Mouse (Mus musculus): ENCODE data around the gene Atg10. TPM values are rescaled to one million over a fixed set of nuclear protein-coding genes. Genes with fewer than 3 reads are reported as not detected.

Atg10 gene
- polyA plus RNA-seq, 1 experiment from 2014 or later = 24.0 TPM

DNA sequence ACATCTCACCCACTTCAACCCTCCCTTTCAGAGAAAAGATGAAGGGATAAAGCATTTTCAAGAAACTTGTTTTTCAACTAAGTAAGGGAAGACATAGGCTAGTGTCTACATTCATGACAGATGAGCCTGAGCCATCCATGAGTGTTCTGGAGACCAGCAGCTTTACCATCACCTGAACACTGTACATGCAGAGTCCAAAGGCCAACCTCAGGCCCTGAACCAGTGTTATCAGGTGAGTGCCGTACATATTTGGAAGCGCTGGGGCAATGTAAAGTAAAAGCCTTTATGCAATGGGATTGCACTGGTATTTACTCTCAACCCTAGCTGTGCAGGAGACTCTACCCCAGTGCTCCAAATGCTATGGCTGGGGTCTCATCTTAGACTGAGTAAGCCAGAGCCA, 66.8 kb downstream of the Atg10 start:
- Histone ChIP-seq H3K4me2 (no peak overlapping the region), H3K27me3 (no peaks in the 10 kb centered on the region), H3K36me3 (no peaks in the 10 kb centered on the region), H3K4me3 (no peak overlapping the region), H3K4me1 (peaks cover 12% of the 10 kb centered on the region), H3K27ac (no peak overlapping the region), H3K9ac (no peak overlapping the region), H3K9me3 (no peaks in the 10 kb centered on the region)
- WGBS = 93% methylated on average over 2 of the region's 2 CpGs
- ATAC-seq (ENCODE audit: insufficient number of reproducible peaks, insufficient read depth, low FRiP score, low TSS enrichment, low read depth) = no peak

DNA sequence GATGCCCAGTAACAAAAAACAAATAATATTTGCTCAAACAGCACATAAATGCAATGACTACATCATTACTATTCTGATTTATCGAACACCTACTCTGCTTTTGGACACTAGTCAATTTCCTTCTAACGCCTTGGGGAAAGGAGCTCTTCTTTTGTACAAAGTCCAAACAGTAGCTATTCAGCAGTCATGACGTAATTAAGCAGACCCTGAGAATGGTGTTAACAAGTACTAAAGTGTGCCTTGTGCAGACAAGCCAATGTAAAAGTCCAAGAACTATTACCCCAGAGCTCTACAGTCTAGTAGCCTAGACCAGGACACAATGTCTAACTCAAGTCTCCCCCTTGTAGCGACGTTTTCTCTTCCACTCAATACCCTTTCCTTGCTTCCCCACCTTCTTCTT, 67.5 kb downstream of the Atg10 start:
- no peak overlapping the region for H3K9ac ChIP-seq
- peaks cover 12% of the 10 kb centered on the region for H3K4me1 ChIP-seq
- H3K4me2 ChIP-seq = no peak overlapping the region
- H3K36me3 ChIP-seq = no peaks in the 10 kb centered on the region
- no peaks in the 10 kb centered on the region for H3K27me3 ChIP-seq
- WGBS = 87% methylated on average over 5 of the region's 5 CpGs
- ATAC-seq (ENCODE audit: insufficient number of reproducible peaks, insufficient read depth, low FRiP score, low TSS enrichment, low read depth) = no peak
- no peaks in the 10 kb centered on the region for H3K9me3 ChIP-seq
- no peak overlapping the region for H3K4me3 ChIP-seq
- H3K27ac ChIP-seq = no peak overlapping the region

DNA sequence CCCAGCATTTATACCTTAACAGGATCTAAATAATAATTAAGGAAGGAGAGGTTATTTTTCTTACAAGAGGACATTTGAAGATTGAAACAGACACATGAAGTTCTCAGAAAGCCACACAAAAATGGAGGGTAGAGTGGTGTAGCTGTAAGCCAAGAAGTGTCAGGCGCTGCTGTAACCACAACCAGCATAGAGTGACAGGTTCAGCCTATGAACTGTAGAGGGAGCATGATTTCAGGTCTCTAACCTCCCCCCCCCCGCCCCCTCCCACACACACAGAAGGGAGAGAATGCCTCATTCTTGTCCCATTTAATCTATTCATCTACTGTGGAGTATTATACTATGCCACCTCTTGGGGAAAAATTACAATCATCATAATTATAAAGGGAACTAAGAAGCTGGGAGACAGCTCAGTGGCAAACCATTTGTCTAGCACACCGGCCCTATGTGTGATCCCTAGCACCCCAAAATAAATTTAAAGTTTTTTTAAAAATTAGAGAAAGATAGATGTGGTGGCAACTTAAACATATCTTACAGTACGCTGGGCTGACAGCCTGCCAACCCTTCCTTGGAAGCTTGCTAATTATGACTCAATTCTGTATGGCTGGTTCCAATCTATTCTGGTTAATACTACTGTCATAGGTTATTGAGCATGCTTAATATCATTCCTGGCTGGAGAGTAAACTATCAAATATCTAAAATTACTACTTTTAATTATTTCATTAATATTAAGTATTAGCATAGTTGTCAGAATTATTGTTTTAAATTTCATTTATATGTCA, 68.2 kb downstream of the Atg10 start:
- no peak overlapping the region for H3K4me2 ChIP-seq
- WGBS = 70% methylated on average over 4 of the region's 4 CpGs
- no peak for ATAC-seq (ENCODE audit: insufficient number of reproducible peaks, insufficient read depth, low FRiP score, low TSS enrichment, low read depth)
- no peaks in the 10 kb centered on the region for H3K36me3 ChIP-seq
- peaks cover 12% of the 10 kb centered on the region for H3K4me1 ChIP-seq
- H3K9ac ChIP-seq = no peak overlapping the region
- H3K27me3 ChIP-seq = no peaks in the 10 kb centered on the region
- no peaks in the 10 kb centered on the region for H3K9me3 ChIP-seq
- no peak overlapping the region for H3K27ac ChIP-seq
- H3K4me3 ChIP-seq = no peak overlapping the region

DNA sequence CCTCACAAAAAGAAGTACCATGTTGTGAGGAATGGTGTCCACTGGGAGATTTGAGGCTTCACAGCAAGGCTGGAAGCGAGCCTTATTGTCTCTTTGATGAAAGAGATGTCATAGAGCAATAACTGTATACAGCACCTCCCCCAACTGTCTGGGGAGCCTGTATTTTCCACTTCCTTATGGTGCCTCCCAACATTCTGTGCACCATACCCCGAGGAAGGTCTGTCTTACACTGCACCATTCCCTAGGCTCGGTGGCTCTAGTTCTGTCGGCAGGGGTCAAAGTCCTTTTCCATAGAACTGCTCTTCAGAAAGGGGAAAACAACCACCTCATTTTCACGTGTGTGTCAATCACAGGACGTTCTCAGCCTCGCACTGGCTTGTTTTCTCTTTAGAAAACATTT, 69.1 kb downstream of the Atg10 start:
- Histone ChIP-seq H3K36me3 (no peaks in the 10 kb centered on the region), H3K9me3 (no peaks in the 10 kb centered on the region), H3K9ac (no peak overlapping the region), H3K4me2 (no peak overlapping the region), H3K4me3 (no peak overlapping the region), H3K27me3 (no peaks in the 10 kb centered on the region), H3K4me1 (peaks cover 6% of the 10 kb centered on the region), H3K27ac (no peak overlapping the region)
- no peak for ATAC-seq (ENCODE audit: insufficient number of reproducible peaks, insufficient read depth, low FRiP score, low TSS enrichment, low read depth)
- WGBS = 72% methylated on average over 7 of the region's 7 CpGs

DNA sequence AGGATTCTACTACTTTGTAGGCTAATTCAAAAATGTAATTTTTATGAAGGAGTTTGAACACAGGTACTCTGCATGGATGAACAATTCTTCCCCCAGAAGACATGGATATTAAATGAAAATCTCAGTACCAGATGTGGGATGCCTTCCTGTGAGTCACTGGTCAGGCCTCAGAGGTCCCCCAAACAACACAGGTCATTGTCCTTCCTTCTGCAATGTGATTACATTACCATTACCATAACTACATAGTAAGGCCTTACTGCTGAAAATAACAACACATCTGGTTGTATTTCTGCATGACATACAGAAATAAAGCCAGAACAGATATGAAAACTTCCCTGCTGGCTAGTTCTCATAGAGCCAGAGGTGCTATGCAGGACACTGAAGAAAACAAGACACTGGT, 87.4 kb downstream of the Atg10 start:
- Histone ChIP-seq H3K4me3 (no peak overlapping the region), H3K4me1 (peaks cover 17% of the 10 kb centered on the region), H3K4me2 (no peak overlapping the region), H3K9ac (no peak overlapping the region), H3K27me3 (no peaks in the 10 kb centered on the region), H3K36me3 (no peaks in the 10 kb centered on the region), H3K9me3 (no peaks in the 10 kb centered on the region), H3K27ac (no peak overlapping the region)
- no peak for ATAC-seq (ENCODE audit: insufficient number of reproducible peaks, insufficient read depth, low FRiP score, low TSS enrichment, low read depth)

DNA sequence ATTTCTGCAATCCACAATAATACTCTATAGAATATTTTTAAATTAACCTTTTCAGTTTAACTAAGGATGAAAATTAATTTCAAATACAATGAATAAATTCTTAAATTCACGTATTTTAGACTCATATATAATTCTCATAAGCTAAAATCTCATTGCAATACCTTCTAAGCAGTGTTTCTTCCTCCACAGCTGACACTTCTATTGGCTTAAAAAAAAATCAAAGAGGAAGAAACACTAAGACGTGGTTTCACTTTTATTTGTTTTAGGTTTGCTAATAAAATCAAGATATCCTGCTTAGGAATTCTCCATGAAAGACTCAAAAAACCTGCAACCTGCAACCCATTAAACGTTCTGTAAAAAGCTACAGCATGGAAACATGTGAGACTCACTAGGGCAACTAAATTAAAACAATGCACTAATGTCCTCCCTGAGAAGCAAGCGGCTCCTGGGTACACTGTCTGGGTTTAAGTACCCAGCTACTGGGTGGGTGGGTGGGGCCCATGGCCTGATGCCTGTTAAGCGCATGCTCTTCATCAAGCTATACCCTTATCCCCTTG, 90.4 kb downstream of the Atg10 start:
- H3K4me3 ChIP-seq = no peak overlapping the region
- H3K4me2 ChIP-seq = no peak overlapping the region
- peaks cover 25% of the 10 kb centered on the region for H3K4me1 ChIP-seq
- no peaks in the 10 kb centered on the region for H3K27me3 ChIP-seq
- H3K36me3 ChIP-seq = no peaks in the 10 kb centered on the region
- H3K9ac ChIP-seq = no peak overlapping the region
- H3K27ac ChIP-seq = no peak overlapping the region
- H3K9me3 ChIP-seq = no peaks in the 10 kb centered on the region
- no peak for ATAC-seq (ENCODE audit: insufficient number of reproducible peaks, insufficient read depth, low FRiP score, low TSS enrichment, low read depth)
- WGBS = 29% methylated on average over 5 of the region's 5 CpGs

DNA sequence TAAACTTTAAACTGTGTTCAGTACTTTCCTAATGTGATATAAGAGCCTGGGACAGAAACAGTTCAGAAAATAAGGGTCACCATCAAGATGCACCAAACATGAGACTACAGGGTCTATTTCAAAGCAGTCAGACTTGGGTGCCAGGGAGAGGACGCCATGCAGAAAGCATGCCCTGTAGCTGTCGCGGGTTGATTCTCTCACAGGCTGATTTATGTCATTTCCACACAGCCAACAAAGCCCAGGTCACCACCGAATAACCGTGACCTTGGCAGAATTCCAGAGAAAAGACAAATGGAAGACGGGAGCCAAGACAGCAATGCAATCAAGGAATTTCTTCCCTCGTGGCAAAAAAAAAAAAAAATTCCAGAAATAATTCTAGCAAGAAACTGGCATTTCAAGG, 94.7 kb downstream of the Atg10 start:
- Histone ChIP-seq H3K4me1 (peaks cover 16% of the 10 kb centered on the region), H3K27me3 (no peaks in the 10 kb centered on the region), H3K27ac (no peak overlapping the region), H3K4me2 (no peak overlapping the region), H3K36me3 (no peaks in the 10 kb centered on the region), H3K4me3 (no peak overlapping the region), H3K9me3 (no peaks in the 10 kb centered on the region), H3K9ac (no peak overlapping the region)
- WGBS = 43% methylated on average over 7 of the region's 7 CpGs
- no peak for ATAC-seq (ENCODE audit: insufficient number of reproducible peaks, insufficient read depth, low FRiP score, low TSS enrichment, low read depth)

DNA sequence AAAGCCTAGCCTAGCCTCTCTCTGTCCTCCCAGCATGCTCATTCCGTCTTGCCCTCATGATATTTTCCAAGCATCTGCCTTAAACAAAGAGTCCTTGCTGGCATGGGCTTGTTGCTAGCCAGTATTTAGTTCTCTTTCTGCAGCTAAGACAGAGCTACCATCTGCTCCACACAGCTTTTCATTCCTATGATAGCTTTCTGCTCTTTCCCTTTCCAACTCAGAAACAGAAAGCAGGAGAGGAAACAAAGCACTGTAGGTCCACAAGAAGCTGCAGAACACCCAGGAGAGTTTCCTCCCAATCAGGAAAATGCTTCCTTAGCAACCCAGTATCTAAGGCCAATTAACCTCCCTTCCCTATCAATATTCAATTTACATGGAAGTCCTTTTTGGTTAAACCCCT, 95.2 kb downstream of the Atg10 start:
- H3K27ac ChIP-seq = no peak overlapping the region
- no peak overlapping the region; the same call in 1 of the 2 replicates for H3K9ac ChIP-seq
- no peak for ATAC-seq (ENCODE audit: insufficient number of reproducible peaks, insufficient read depth, low FRiP score, low TSS enrichment, low read depth)
- H3K27me3 ChIP-seq = no peaks in the 10 kb centered on the region
- no peaks in the 10 kb centered on the region for H3K9me3 ChIP-seq
- no peak overlapping the region for H3K4me2 ChIP-seq
- peaks cover 15% of the 10 kb centered on the region for H3K4me1 ChIP-seq
- H3K36me3 ChIP-seq = no peaks in the 10 kb centered on the region
- WGBS = 65% methylated on average over 1 of the region's 1 CpGs
- no peak overlapping the region for H3K4me3 ChIP-seq

DNA sequence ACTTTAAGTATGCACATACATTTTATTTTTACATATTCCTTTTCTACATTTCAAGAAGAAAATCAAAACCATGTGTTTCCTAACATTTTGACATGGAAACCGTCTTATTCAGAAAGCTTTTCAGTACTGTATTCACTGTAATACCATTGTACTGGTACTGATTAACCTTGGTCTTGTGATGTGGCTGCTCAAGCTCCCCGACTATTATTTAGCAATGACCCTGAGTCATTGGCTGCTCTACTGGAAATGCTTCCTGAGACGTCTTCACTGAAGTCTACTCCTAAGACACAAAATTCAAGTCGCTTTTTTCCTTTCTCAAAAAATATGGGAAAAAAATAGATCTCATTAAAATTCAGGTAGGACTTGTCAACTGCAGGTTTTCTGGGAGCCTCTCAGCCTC, 105.6 kb downstream of the Atg10 start:
- H3K27ac ChIP-seq = no peak overlapping the region
- no peaks in the 10 kb centered on the region for H3K36me3 ChIP-seq
- no peak overlapping the region for H3K4me3 ChIP-seq
- no peak for ATAC-seq (ENCODE audit: insufficient number of reproducible peaks, insufficient read depth, low FRiP score, low TSS enrichment, low read depth)
- no peak overlapping the region for H3K4me2 ChIP-seq
- WGBS = 54% methylated on average over 4 of the region's 4 CpGs
- no peaks in the 10 kb centered on the region; the same call in 1 of the 2 replicates for H3K9me3 ChIP-seq
- no peaks in the 10 kb centered on the region for H3K4me1 ChIP-seq
- no peaks in the 10 kb centered on the region for H3K27me3 ChIP-seq
- H3K9ac ChIP-seq = no peak overlapping the region

DNA sequence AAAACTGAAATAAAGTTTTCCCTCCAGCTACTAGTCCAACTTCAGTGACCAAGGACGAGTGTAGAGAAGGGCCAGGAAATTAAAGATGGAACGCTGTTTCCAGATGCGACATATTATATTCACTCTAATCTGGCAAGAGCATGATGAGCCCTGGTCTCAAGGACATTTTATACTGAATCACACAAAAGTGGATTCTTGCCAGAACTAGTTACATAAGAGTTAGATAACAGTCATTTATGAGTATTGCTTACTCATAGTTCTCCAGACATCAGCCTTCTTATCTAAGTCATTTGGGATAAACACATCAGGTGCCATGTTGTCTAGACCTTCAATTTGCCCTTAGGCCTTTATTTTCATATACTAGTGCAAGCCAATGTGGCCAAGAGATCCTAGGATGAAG, 108.9 kb downstream of the Atg10 start:
- Histone ChIP-seq H3K4me3 (no peak overlapping the region), H3K9me3 (no peaks in the 10 kb centered on the region; the same call in 1 of the 2 replicates), H3K27me3 (no peaks in the 10 kb centered on the region), H3K4me1 (no peaks in the 10 kb centered on the region), H3K4me2 (no peak overlapping the region), H3K36me3 (no peaks in the 10 kb centered on the region), H3K9ac (no peak overlapping the region), H3K27ac (no peak overlapping the region)
- no peak for ATAC-seq (ENCODE audit: insufficient number of reproducible peaks, insufficient read depth, low FRiP score, low TSS enrichment, low read depth)
- 82% methylated on average over 3 of the region's 3 CpGs for WGBS

DNA sequence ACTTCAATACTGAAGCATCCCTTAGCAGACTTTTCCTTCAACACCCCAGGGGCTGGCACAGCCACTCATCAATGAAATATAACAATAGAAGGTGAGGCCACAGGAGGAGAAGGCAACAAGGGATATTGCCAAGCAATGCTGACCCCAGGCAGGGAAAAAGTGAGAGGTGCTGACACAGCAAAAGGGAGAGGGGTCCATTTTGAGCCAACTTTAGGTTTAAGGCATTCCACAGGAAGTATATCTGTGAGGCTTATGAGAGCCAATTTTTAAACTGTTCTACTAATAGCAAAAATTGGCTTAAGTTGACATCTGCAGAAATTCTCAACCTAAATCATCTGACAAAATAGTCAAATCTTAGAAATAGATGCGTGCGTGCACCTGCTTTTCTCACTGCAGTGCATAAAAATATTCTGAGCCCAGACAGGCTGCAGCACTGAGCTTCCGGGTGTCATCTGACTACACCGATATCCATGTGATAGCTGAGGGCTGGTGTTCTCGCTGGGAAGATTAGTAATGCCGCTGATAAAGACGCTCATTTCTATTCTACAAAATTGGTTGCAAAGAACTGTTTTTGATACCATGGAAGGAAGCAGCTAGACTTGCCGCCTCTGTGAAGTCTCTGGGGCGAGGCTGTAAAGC, 116.3 kb downstream of the Atg10 start:
- Histone ChIP-seq H3K4me2 (no peak overlapping the region), H3K9me3 (no peaks in the 10 kb centered on the region), H3K36me3 (no peaks in the 10 kb centered on the region), H3K27me3 (no peaks in the 10 kb centered on the region), H3K9ac (no peak overlapping the region), H3K4me1 (no peaks in the 10 kb centered on the region), H3K4me3 (no peak overlapping the region), H3K27ac (no peak overlapping the region)
- WGBS = 90% methylated on average over 9 of the region's 9 CpGs
- no peak for ATAC-seq (ENCODE audit: insufficient number of reproducible peaks, insufficient read depth, low FRiP score, low TSS enrichment, low read depth)

DNA sequence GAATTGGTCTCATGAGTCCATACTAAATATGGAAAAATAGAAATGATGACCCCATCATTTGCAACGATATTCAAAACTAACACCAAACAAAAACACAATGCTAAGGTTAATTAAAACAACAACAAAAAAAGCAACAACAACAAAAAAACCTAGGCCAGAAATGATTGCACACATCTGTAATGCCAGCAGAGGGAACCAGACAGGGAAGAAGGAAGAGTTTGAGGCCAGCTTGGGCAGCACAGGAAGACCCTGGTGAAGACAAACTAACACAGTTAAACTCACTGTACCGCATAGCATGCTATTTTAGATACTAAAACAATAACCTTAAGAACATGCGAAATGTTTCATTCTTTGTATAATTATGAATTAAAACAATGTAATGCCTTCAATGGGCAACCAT, 121.5 kb downstream of the Atg10 start:
- Histone ChIP-seq H3K4me1 (no peaks in the 10 kb centered on the region), H3K4me3 (no peak overlapping the region), H3K27me3 (no peaks in the 10 kb centered on the region), H3K27ac (no peak overlapping the region), H3K4me2 (no peak overlapping the region), H3K36me3 (no peaks in the 10 kb centered on the region), H3K9ac (no peak overlapping the region), H3K9me3 (no peaks in the 10 kb centered on the region)
- no peak for ATAC-seq (ENCODE audit: insufficient number of reproducible peaks, insufficient read depth, low FRiP score, low TSS enrichment, low read depth)
- 86% methylated on average over 3 of the region's 3 CpGs for WGBS

Measured in embryonic facial prominence, embryonic 13.5 days (tissue).